8 mouse cellular contexts compared by ENCODE assay signal in the genomic region with DNA sequence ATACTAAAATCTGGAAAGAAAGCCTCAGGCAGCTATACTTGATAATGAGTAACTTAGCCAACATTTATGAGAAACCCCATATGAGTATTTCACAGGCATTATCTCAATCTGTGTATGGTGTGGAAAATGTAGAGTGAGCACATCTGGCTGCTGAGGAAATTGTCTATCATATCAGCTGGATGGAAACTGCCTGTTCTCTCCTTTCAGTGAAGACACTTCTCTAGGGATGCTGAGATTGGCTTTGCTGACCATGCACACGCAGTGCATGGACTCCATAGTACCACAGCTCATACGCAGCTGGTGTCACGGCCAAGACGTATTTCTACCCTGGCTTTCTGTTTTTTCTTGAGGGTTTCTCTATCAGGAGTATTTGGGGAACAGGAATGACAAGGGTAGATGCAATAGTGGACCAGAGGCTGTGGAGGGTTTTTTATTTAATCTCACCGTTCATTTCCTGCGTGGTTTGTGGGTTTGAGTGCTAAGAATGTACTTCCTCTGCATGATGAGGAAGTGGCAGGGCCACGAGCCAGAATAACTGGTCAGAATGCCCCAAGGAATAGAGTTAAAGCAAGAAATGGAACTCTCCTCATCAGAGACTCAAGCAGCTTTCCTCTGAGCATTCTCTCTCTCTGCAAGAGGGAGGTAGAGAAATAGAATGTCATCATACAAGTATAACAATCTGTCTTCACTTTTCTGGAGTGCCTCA.
A peak's percentile ranks its signal among the peaks of the same experiment; 100 is the strongest.
DNase-seq lines count a peak whose midpoint lies in the region; ATAC-seq lines count a peak whose summit lies in the region.

No protein-coding gene starts in this region.

- H3K9me3 ChIP-seq in embryonic facial prominence, embryonic 15.5 days (replicated peaks): no peaks in the 10 kb centered on the region
- no peaks in the 10 kb centered on the region for H3K9me3 ChIP-seq in hindbrain, embryonic 16.5 days (ENCODE audit: control insufficient read depth, low read length)

- no peak overlapping the region for H3K9ac ChIP-seq in embryonic facial prominence, embryonic 15.5 days
- no peak overlapping the region for H3K9ac ChIP-seq in hindbrain, embryonic 16.5 days (ENCODE audit: low read depth, low read length)

- no peak overlapping the region for H3K4me3 ChIP-seq in embryonic facial prominence, embryonic 15.5 days (replicated peaks)
- no peak overlapping the region for H3K4me3 ChIP-seq in hindbrain, embryonic 16.5 days (ENCODE audit: low read length)

- no peak for ATAC-seq in embryonic facial prominence, embryonic 15.5 days (ENCODE audit: insufficient number of reproducible peaks, low FRiP score, low TSS enrichment, low read depth)
- no peak for ATAC-seq in hindbrain, embryonic 16.5 days

- H3K4me1 ChIP-seq in embryonic facial prominence, embryonic 15.5 days: peaks cover 11% of the 10 kb centered on the region; the same call in 1 of the 2 replicates
- no peaks in the 10 kb centered on the region for H3K4me1 ChIP-seq in hindbrain, embryonic 16.5 days (ENCODE audit: control insufficient read depth, insufficient read depth, low read depth, low read length)

- H3K36me3 ChIP-seq in embryonic facial prominence, embryonic 15.5 days: no peaks in the 10 kb centered on the region
- H3K36me3 ChIP-seq in hindbrain, embryonic 16.5 days (ENCODE audit: control insufficient read depth, insufficient read depth, low read length): no peaks in the 10 kb centered on the region

- DNase-seq in MEL-GATA-1-ER (ENCODE audit: extremely low read depth, low read depth): peak; percentile 74
- DNase-seq in kidney, adult 9 months: peak; percentile 72
- DNase-seq in lung, postnatal 4 days: peak; percentile 47 to 57
- DNase-seq in retina, postnatal 1 day: no peak
- no peak for DNase-seq in T-cell, adult 2 months (ENCODE audit: low spot score)
- DNase-seq in left cerebral cortex, adult 9 months (ENCODE audit: low spot score in 2 of 2): no peak

- peak overlapping the region; percentile 72 for H3K27ac ChIP-seq in embryonic facial prominence, embryonic 15.5 days (replicated peaks)
- no peak overlapping the region for H3K27ac ChIP-seq in hindbrain, embryonic 16.5 days (ENCODE audit: low read depth, low read length)

- 67% methylated on average over 7 of the region's 7 CpGs for WGBS in embryonic facial prominence, embryonic 15.5 days
- WGBS in hindbrain, embryonic 16.5 days: 88% methylated on average over 7 of the region's 7 CpGs

- H3K4me2 ChIP-seq in embryonic facial prominence, embryonic 15.5 days (replicated peaks): no peak overlapping the region
- no peak overlapping the region for H3K4me2 ChIP-seq in hindbrain, embryonic 16.5 days (ENCODE audit: low read length)

- H3K27me3 ChIP-seq in embryonic facial prominence, embryonic 15.5 days: no peaks in the 10 kb centered on the region
- H3K27me3 ChIP-seq in hindbrain, embryonic 16.5 days (replicated peaks; ENCODE audit: control insufficient read depth, insufficient read depth, low read length): no peaks in the 10 kb centered on the region

Comparison
In these comparisons a context has a peak if more than half of its experiments do, and no peak if none do; other contexts are left out.
1. DNase-seq: peak in MEL-GATA-1-ER (single experiment), kidney, adult 9 months (single experiment) and lung, postnatal 4 days (2 of 2); none in retina, postnatal 1 day (single experiment), T-cell, adult 2 months (single experiment) and left cerebral cortex, adult 9 months (0 of 2).